In genomic region chr1:92448293-92448692, GRCm38 (mm10) we compare ENCODE assay signal across 38 mouse cellular contexts. TPM values are rescaled to one million over a fixed set of nuclear protein-coding genes. Genes with fewer than 3 reads are reported as not detected.
DNase-seq lines count a peak whose midpoint lies in the region; ATAC-seq and TF ChIP-seq lines count a peak whose summit lies in the region.
"Had no signal": no experiment of that assay in that cellular context is flagged by ENCODE, and none has a peak within 500 bp of the region (broad histone marks: within the 10 kb centered on the region; RNA-seq: fewer than 3 reads in every experiment).

No protein-coding gene starts in this region.

- TF ChIP-seq CTCF in lung, postnatal 0 days (IDR thresholded peaks at IDR 0.05), result no peak
- no peak for TF ChIP-seq CTCF in heart, postnatal 0 days (IDR thresholded peaks at IDR 0.05; ENCODE audit: low read depth)

- H3K27ac ChIP-seq in lung, postnatal 0 days (ENCODE audit: low read length), result no peak overlapping the region
- no peak overlapping the region for H3K27ac ChIP-seq in heart, postnatal 0 days (ENCODE audit: low read depth)
- no peak overlapping the region for H3K27ac ChIP-seq in forebrain, embryonic 13.5 days
- H3K27ac ChIP-seq: hindbrain, embryonic 10.5 days; hindbrain, embryonic 15.5 days; liver, embryonic 14.5 days; midbrain, embryonic 13.5 days had no signal

- H3K27me3 ChIP-seq in lung, postnatal 0 days (replicated peaks; ENCODE audit: insufficient read depth, low read length), result no peaks in the 10 kb centered on the region
- H3K27me3 ChIP-seq in heart, postnatal 0 days (ENCODE audit: control insufficient read depth, insufficient read depth, low read length), result no peaks in the 10 kb centered on the region
- no peaks in the 10 kb centered on the region for H3K27me3 ChIP-seq in forebrain, embryonic 13.5 days
- H3K27me3 ChIP-seq: CH12.LX; hindbrain, embryonic 15.5 days; megakaryocyte, embryonic 14.5 days; midbrain, embryonic 13.5 days; Patski had no signal

- H3K9me3 ChIP-seq in lung, postnatal 0 days (ENCODE audit: low read length), result no peaks in the 10 kb centered on the region
- H3K9me3 ChIP-seq in heart, postnatal 0 days (replicated peaks; ENCODE audit: control insufficient read depth, low read length), result no peaks in the 10 kb centered on the region
- no peaks in the 10 kb centered on the region for H3K9me3 ChIP-seq in forebrain, embryonic 13.5 days (replicated peaks)
- H3K9me3 ChIP-seq: hindbrain, embryonic 10.5 days; hindbrain, embryonic 15.5 days; megakaryocyte, embryonic 14.5 days; midbrain, embryonic 13.5 days had no signal

- peak; percentile 12; the same call in 1 of the 2 replicates for ATAC-seq in lung, postnatal 0 days
- peak; percentile 83 for ATAC-seq in heart, postnatal 0 days (ENCODE audit: insufficient read depth, low read depth)
- ATAC-seq in forebrain, embryonic 13.5 days, result no peak
- ATAC-seq: forebrain, embryonic 16.5 days; inflammation-experienced regulatory T-cells, adult 6 months; midbrain, embryonic 13.5 days; Patski had no signal

- no peak overlapping the region for H3K9ac ChIP-seq in lung, postnatal 0 days (replicated peaks; ENCODE audit: low read depth)
- no peak overlapping the region for H3K9ac ChIP-seq in heart, postnatal 0 days (replicated peaks; ENCODE audit: low read depth, low read length)
- no peak overlapping the region for H3K9ac ChIP-seq in forebrain, embryonic 13.5 days
- H3K9ac ChIP-seq: hindbrain, embryonic 15.5 days; liver, embryonic 14.5 days; midbrain, embryonic 13.5 days had no signal

- H3K4me1 ChIP-seq in lung, postnatal 0 days (ENCODE audit: insufficient read depth, low read depth, low read length), result no peaks in the 10 kb centered on the region
- H3K4me1 ChIP-seq in heart, postnatal 0 days (ENCODE audit: control insufficient read depth, insufficient read depth), result no peaks in the 10 kb centered on the region
- no peaks in the 10 kb centered on the region for H3K4me1 ChIP-seq in forebrain, embryonic 13.5 days
- H3K4me1 ChIP-seq: hindbrain, embryonic 10.5 days; hindbrain, embryonic 15.5 days; megakaryocyte, embryonic 14.5 days; midbrain, embryonic 13.5 days had no signal

- H3K4me3 ChIP-seq in lung, postnatal 0 days (ENCODE audit: low read depth, low read length), result no peak overlapping the region
- H3K4me3 ChIP-seq in heart, postnatal 0 days (ENCODE audit: low read depth, low read length), result no peak overlapping the region
- H3K4me3 ChIP-seq in forebrain, embryonic 13.5 days, result no peak overlapping the region
- H3K4me3 ChIP-seq: hindbrain, embryonic 10.5 days; hindbrain, embryonic 15.5 days; megakaryocyte, embryonic 14.5 days; midbrain, embryonic 13.5 days had no signal

- DNase-seq in heart, adult 11 months, result peak; percentile 93
- no peak for DNase-seq in heart, adult 8-10 months (ENCODE audit: low spot score)
- no peak for DNase-seq in lung, postnatal 0 days (ENCODE audit: low spot score)
- no peak for DNase-seq in lung, postnatal 25 days (ENCODE audit: low spot score)
- DNase-seq in fibroblast of lung, adult 2 months (ENCODE audit: low read depth), result peak; percentile 64
- peak; percentile 16 for DNase-seq in heart, postnatal 0 days (ENCODE audit: low spot score)
- no peak for DNase-seq in spleen, postnatal 36 days (ENCODE audit: low spot score in 2 of 2)
- DNase-seq: adrenal gland, postnatal 10 days; cerebellum, adult 8-10 months; cerebellum, postnatal 36 days; kidney, adult 11 months; kidney, postnatal 14 days; layer of hippocampus, adult 9-11 months; liver; lung, adult 2 months; lung, postnatal 4 days had no signal

- peaks cover 49% of the 10 kb centered on the region; the same call in 1 of the 2 replicates for H3K36me3 ChIP-seq in lung, postnatal 0 days (ENCODE audit: insufficient read depth, low read length)
- peaks cover 92% of the 10 kb centered on the region for H3K36me3 ChIP-seq in heart, postnatal 0 days (replicated peaks; ENCODE audit: control insufficient read depth, insufficient read depth, low read length)
- H3K36me3 ChIP-seq in forebrain, embryonic 13.5 days (ENCODE audit: poor library complexity, severe bottlenecking), result peaks cover 95% of the 10 kb centered on the region

- no peak for TF ChIP-seq EP300 in lung, postnatal 0 days (IDR thresholded peaks at IDR 0.05)
- no peak for TF ChIP-seq EP300 in heart, postnatal 0 days (IDR thresholded peaks at IDR 0.05; ENCODE audit: low read depth)

- WGBS in lung, postnatal 0 days, result 66% methylated on average over 3 of the region's 3 CpGs
- WGBS in heart, postnatal 0 days, result 32% methylated on average over 3 of the region's 3 CpGs
- WGBS in forebrain, embryonic 13.5 days, result 86% methylated on average over 3 of the region's 3 CpGs

- H3K4me2 ChIP-seq in lung, postnatal 0 days (replicated peaks; ENCODE audit: low read depth, low read length), result no peak overlapping the region
- H3K4me2 ChIP-seq in heart, postnatal 0 days (ENCODE audit: low read depth, low read length), result no peak overlapping the region
- H3K4me2 ChIP-seq in forebrain, embryonic 13.5 days, result no peak overlapping the region
- H3K4me2 ChIP-seq: hindbrain, embryonic 15.5 days; midbrain, embryonic 13.5 days had no signal

RNA-seq across cellular contexts. Expression of gene Ndufa10, which starts 25.4 kb away (rescaled TPM):
- 1,000 to 10,000 TPM in 2 of 4 experiments, 100 to 1,000 TPM in 2; 926 to 1,166 (median 1,047) TPM for total RNA-seq in heart, adult 8-10 months (2022)
- polyA plus RNA-seq in lung, postnatal 0 days (2015; fragmentation: Nextera tagmentation; extraction: Ambion mirVana), result 160 and 162 TPM in 2 replicates
- 575 and 686 TPM in 2 replicates for total RNA-seq in heart, postnatal 0 days (2014; rRNA removed; ENCODE audit: low replicate concordance)
- 1,020 and 1,029 TPM in 2 replicates for polyA plus RNA-seq in heart, postnatal 0 days (2015; fragmentation: Nextera tagmentation; extraction: Ambion mirVana)
- polyA plus RNA-seq in forebrain, embryonic 13.5 days (2015; fragmentation: Nextera tagmentation; extraction: Ambion mirVana), result 262 and 301 TPM in 2 replicates

RNA-seq across cellular contexts. Expression of gene Olfr1416, which starts 36.6 kb away (rescaled TPM):
- not detected for total RNA-seq in heart, adult 8-10 months (2022)
- not detected in 2 replicates for polyA plus RNA-seq in lung, postnatal 0 days (2015; fragmentation: Nextera tagmentation; extraction: Ambion mirVana)
- total RNA-seq in heart, postnatal 0 days (2014; rRNA removed; ENCODE audit: low replicate concordance), result not detected in 2 replicates
- not detected in 2 replicates for polyA plus RNA-seq in heart, postnatal 0 days (2015; fragmentation: Nextera tagmentation; extraction: Ambion mirVana)
- not detected in 2 replicates for polyA plus RNA-seq in forebrain, embryonic 13.5 days (2015; fragmentation: Nextera tagmentation; extraction: Ambion mirVana)
- total RNA-seq: adrenal gland, postnatal 10 days; CH12.LX; ES-E14; granulocyte monocyte progenitor cell, adult 5-6 weeks; left cerebral cortex, postnatal 10 days; monocyte, adult 5-6 weeks had no signal
- polyA plus RNA-seq: C2C12; embryonic facial prominence, embryonic 11.5 days; forebrain, embryonic 16.5 days; hindbrain, embryonic 10.5 days; hindbrain, embryonic 15.5 days; inflammation-experienced regulatory T-cells, adult 6 months; kidney, embryonic 14.5 days; limb, embryonic 11.5 days; liver, embryonic 14.5 days; lung, adult 2 months; midbrain, embryonic 13.5 days; neural tube, embryonic 14.5 days; Patski; stomach, embryonic 14.5 days; testis, adult 2 months; thymus, postnatal 0 days had no signal

RNA-seq across cellular contexts. Expression of gene Olfr1415, which starts 47.6 kb away (rescaled TPM):
- total RNA-seq in heart, adult 8-10 months (2022), result not detected
- not detected in 2 replicates for polyA plus RNA-seq in lung, postnatal 0 days (2015; fragmentation: Nextera tagmentation; extraction: Ambion mirVana)
- total RNA-seq in heart, postnatal 0 days (2014; rRNA removed; ENCODE audit: low replicate concordance), result not detected in 2 replicates
- not detected in 2 replicates for polyA plus RNA-seq in heart, postnatal 0 days (2015; fragmentation: Nextera tagmentation; extraction: Ambion mirVana)
- polyA plus RNA-seq in forebrain, embryonic 13.5 days (2015; fragmentation: Nextera tagmentation; extraction: Ambion mirVana), result not detected in 2 replicates
- total RNA-seq: adrenal gland, postnatal 10 days; CH12.LX; ES-E14; granulocyte monocyte progenitor cell, adult 5-6 weeks; left cerebral cortex, postnatal 10 days; monocyte, adult 5-6 weeks had no signal
- polyA plus RNA-seq: C2C12; embryonic facial prominence, embryonic 11.5 days; forebrain, embryonic 16.5 days; hindbrain, embryonic 10.5 days; hindbrain, embryonic 15.5 days; inflammation-experienced regulatory T-cells, adult 6 months; kidney, embryonic 14.5 days; limb, embryonic 11.5 days; liver, embryonic 14.5 days; lung, adult 2 months; midbrain, embryonic 13.5 days; neural tube, embryonic 14.5 days; Patski; stomach, embryonic 14.5 days; testis, adult 2 months; thymus, postnatal 0 days had no signal

Comparison
In these comparisons a context has a peak if more than half of its experiments do, and no peak if none do; other contexts are left out.
1. DNase-seq: peak in heart, adult 11 months (single experiment), fibroblast of lung, adult 2 months (single experiment) and heart, postnatal 0 days (single experiment); none in heart, adult 8-10 months (single experiment), lung, postnatal 0 days (single experiment), lung, postnatal 25 days (single experiment) and spleen, postnatal 36 days (0 of 2).